Mouse (Mus musculus): ENCODE measurements around the gene Casq2. TPM values are rescaled to one million over a fixed set of nuclear protein-coding genes. Genes with fewer than 3 reads are reported as not detected.

Casq2 gene
- polyA plus RNA-seq, 1 experiment from 2014 or later, result 5.6 TPM

GRCm38 (mm10) chr3:102125546-102125945, 39.3 kb downstream of the Casq2 start:
- Histone ChIP-seq H3K4me3 (no peak overlapping the region), H3K36me3 (no peaks in the 10 kb centered on the region), H3K9me3 (no peaks in the 10 kb centered on the region), H3K27me3 (ENCODE audit: insufficient read depth, poor library complexity, severe bottlenecking) (no peaks in the 10 kb centered on the region), H3K27ac (no peak overlapping the region), H3K4me1 (peaks cover 6% of the 10 kb centered on the region)
- no peak for DNase-seq (ENCODE audit: low spot score)
- WGBS, result 64% methylated on average over 1 of the region's 1 CpGs

DNA sequence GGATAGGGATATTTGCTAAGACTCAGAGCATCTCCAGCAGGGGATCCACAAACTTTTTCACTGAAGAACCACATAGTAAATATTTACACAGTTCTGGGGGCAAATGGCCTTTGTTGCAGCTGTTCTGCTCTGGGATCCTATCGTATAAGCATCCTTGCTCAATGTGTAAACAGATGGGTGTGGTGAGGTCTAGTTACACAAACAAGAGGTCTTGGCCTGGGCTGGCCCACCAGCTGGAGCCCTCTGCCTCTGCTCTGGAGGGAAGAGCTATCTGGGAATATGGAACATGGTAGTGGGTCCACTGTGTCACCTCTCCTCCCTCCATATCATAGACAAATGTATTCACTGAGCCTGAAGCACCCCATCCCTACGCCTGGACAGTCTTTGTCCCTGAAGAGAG, 40.9 kb downstream of the Casq2 start:
- no peak for DNase-seq (ENCODE audit: low spot score)
- WGBS, result 76% methylated on average over 2 of the region's 2 CpGs

GRCm38 (mm10) chr3:102128242-102128641, 42.0 kb downstream of the Casq2 start:
- H3K4me1 ChIP-seq, result peaks cover 14% of the 10 kb centered on the region
- no peak overlapping the region for H3K4me3 ChIP-seq
- no peaks in the 10 kb centered on the region for H3K9me3 ChIP-seq
- H3K27me3 ChIP-seq (ENCODE audit: insufficient read depth, poor library complexity, severe bottlenecking), result no peaks in the 10 kb centered on the region
- H3K36me3 ChIP-seq, result no peaks in the 10 kb centered on the region
- WGBS, result 77% methylated on average over 2 of the region's 2 CpGs
- no peak overlapping the region for H3K27ac ChIP-seq
- DNase-seq (ENCODE audit: low spot score), result no peak

More for the DNA sequence above, 40.9 kb downstream of the Casq2 start:
- no peaks in the 10 kb centered on the region for H3K36me3 ChIP-seq
- no peaks in the 10 kb centered on the region for H3K27me3 ChIP-seq (ENCODE audit: insufficient read depth, poor library complexity, severe bottlenecking)
- peaks cover 14% of the 10 kb centered on the region for H3K4me1 ChIP-seq
- H3K27ac ChIP-seq, result no peak overlapping the region
- H3K4me3 ChIP-seq, result no peak overlapping the region
- no peaks in the 10 kb centered on the region for H3K9me3 ChIP-seq

GRCm38 (mm10) chr3:102130478-102130877, 44.3 kb downstream of the Casq2 start:
- 51% methylated on average over 6 of the region's 6 CpGs for WGBS
- Histone ChIP-seq H3K4me3 (no peak overlapping the region), H3K36me3 (no peaks in the 10 kb centered on the region), H3K4me1 (peaks cover 16% of the 10 kb centered on the region), H3K9me3 (no peaks in the 10 kb centered on the region), H3K27me3 (ENCODE audit: insufficient read depth, poor library complexity, severe bottlenecking) (no peaks in the 10 kb centered on the region), H3K27ac (no peak overlapping the region)
- no peak for DNase-seq (ENCODE audit: low spot score)

DNA sequence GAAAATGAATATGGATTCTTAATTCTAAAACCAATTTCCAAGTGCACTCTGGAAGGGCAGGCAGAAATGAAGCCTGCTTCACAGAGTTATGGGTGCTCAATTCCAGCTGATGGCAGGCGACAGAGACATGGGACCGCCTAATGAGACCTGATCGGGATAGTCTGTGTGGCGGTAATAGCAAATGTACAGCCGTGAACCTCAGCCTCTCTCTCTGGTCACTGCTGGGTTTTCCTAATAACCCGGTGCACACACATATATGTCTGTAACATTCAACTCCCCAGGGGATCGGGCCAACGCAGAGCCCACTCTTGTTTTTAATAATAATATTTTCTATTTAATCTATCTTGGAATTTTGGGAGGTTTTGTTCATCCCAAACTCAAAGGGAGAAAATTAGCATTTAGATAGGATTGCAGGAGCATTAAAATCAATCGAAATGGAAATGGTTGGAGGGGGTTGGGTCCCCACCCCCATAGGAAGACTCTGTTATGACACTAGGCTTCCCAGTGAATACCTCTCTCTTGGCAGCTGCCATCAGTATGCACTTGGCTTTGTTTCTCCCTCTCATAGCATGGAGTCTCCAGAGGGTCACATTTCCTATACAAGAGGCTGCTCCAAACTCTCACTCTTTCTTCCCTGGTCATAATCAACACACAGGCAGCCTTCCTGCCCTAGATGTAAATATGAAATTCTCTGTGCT, 45.6 kb downstream of the Casq2 start:
- no peak overlapping the region for H3K27ac ChIP-seq
- no peak overlapping the region for H3K4me3 ChIP-seq
- peaks cover 26% of the 10 kb centered on the region for H3K4me1 ChIP-seq
- 94% methylated on average over 9 of the region's 9 CpGs for WGBS
- H3K27me3 ChIP-seq (ENCODE audit: insufficient read depth, poor library complexity, severe bottlenecking), result no peaks in the 10 kb centered on the region
- no peaks in the 10 kb centered on the region for H3K9me3 ChIP-seq
- H3K36me3 ChIP-seq, result no peaks in the 10 kb centered on the region
- no peak for DNase-seq (ENCODE audit: low spot score)

DNA sequence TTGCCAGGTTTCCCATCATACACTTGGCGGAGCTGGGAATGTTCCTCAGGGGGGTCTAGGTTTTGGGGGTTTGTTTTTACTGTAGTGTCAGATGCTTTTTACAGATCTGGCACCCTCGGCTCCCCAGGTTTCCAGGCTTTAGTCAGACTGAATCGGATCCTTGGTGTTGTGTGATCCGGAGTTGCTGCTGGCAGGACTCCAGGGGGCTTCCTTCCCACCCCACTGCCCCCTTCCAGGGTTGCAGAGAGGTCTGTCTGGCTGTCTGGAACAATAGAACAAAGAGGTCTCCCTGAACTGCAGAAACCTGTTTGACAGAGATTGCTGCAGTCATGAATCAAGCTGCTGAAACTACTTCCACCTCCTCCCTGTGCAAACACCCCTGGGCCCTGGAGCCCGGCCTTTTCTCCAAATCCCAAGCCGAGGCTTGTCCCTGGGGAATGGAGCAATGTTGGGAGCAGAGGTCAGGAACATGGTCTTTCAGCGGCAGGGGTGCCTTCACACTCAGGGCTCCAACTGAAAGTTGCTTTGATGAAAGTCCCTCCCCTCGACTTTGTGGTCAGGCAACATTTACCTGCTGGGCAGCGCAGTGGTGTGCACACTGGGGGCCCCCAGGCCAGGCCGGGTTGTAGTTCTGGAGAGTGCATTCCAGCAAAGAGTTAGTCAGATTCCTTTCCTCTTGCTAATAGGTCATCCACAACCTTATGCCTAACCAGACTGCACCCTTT, 49.3 kb downstream of the Casq2 start:
- H3K9me3 ChIP-seq, result no peaks in the 10 kb centered on the region
- DNase-seq (ENCODE audit: low spot score), result no peak
- H3K27me3 ChIP-seq (ENCODE audit: insufficient read depth, poor library complexity, severe bottlenecking), result peaks cover 6% of the 10 kb centered on the region; the same call in 1 of the 2 replicates
- no peaks in the 10 kb centered on the region for H3K36me3 ChIP-seq
- 22% methylated on average over 10 of the region's 10 CpGs for WGBS
- no peak overlapping the region for H3K4me3 ChIP-seq
- peaks cover 27% of the 10 kb centered on the region for H3K4me1 ChIP-seq
- peak overlapping the region; percentile 48; the same call in 1 of the 2 replicates for H3K27ac ChIP-seq

- DNase-seq (ENCODE audit: low spot score), result no peak
- H3K4me3 ChIP-seq, result no peak overlapping the region
- H3K36me3 ChIP-seq, result no peaks in the 10 kb centered on the region
- peaks cover 19% of the 10 kb centered on the region for H3K4me1 ChIP-seq
- H3K9me3 ChIP-seq, result no peaks in the 10 kb centered on the region
- H3K27ac ChIP-seq, result peak overlapping the region; percentile 48; the same call in 1 of the 2 replicates
- 81% methylated on average over 10 of the region's 10 CpGs for WGBS
- H3K27me3 ChIP-seq (ENCODE audit: insufficient read depth, poor library complexity, severe bottlenecking), result peaks cover 6% of the 10 kb centered on the region; the same call in 1 of the 2 replicates
Measured at GRCm38 (mm10) chr3:102137158-102137557, 50.9 kb downstream of the Casq2 start.

GRCm38 (mm10) chr3:102138899-102139298, 52.7 kb downstream of the Casq2 start:
- H3K9me3 ChIP-seq, result no peaks in the 10 kb centered on the region
- H3K27ac ChIP-seq, result no peak overlapping the region
- H3K27me3 ChIP-seq (ENCODE audit: insufficient read depth, poor library complexity, severe bottlenecking), result peaks cover 6% of the 10 kb centered on the region; the same call in 1 of the 2 replicates
- 91% methylated on average over 6 of the region's 6 CpGs for WGBS
- no peak for DNase-seq (ENCODE audit: low spot score)
- H3K4me1 ChIP-seq, result peaks cover 25% of the 10 kb centered on the region
- H3K4me3 ChIP-seq, result no peak overlapping the region
- H3K36me3 ChIP-seq, result no peaks in the 10 kb centered on the region

DNA sequence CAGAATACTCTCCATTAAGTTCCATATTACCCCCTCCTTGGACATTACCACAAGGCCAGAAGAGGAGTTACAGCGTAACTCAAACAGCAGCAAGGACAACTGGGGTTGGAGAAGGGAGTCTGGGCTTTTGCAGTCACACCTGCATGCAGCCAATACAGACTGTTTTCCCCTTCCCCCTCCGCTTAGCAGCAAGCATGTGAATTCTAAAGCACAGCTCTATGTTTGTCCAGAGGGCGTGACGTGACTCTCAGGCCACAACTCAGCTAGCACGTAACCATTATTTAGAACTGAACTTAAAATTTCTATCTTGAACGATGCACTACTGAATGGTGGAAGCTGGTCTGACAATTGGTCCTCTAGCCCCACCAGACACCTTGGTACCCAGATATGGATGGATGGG, 54.4 kb downstream of the Casq2 start:
- H3K9me3 ChIP-seq, result no peaks in the 10 kb centered on the region
- peaks cover 6% of the 10 kb centered on the region; the same call in 1 of the 2 replicates for H3K27me3 ChIP-seq (ENCODE audit: insufficient read depth, poor library complexity, severe bottlenecking)
- H3K27ac ChIP-seq, result no peak overlapping the region
- H3K4me1 ChIP-seq, result peaks cover 33% of the 10 kb centered on the region
- H3K4me3 ChIP-seq, result no peak overlapping the region
- no peaks in the 10 kb centered on the region for H3K36me3 ChIP-seq
- DNase-seq (ENCODE audit: low spot score), result no peak
- 89% methylated on average over 6 of the region's 6 CpGs for WGBS

DNA sequence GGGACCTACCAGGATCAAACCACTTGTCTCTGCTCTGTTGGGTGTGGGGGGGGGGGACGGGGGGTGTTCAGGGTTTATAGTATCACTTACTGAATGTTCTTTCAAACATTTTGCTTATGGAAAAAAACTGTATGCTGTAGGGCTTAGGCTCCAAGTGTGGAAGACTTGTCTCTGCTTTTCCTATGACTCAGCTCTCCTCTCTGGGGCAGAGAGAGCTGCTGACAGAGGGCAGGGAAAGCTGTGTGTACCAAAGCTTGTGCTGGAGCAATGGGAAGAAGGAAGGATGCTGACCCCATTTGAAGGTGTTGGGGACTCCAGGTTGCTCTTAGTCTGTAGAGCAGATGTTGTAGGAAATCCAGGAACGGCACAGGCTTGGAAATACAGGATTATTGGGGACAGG, 55.2 kb downstream of the Casq2 start:
- no peaks in the 10 kb centered on the region for H3K36me3 ChIP-seq
- H3K4me1 ChIP-seq, result peaks cover 31% of the 10 kb centered on the region
- peaks cover 6% of the 10 kb centered on the region; the same call in 1 of the 2 replicates for H3K27me3 ChIP-seq (ENCODE audit: insufficient read depth, poor library complexity, severe bottlenecking)
- 77% methylated on average over 2 of the region's 2 CpGs for WGBS
- H3K9me3 ChIP-seq, result no peaks in the 10 kb centered on the region
- H3K27ac ChIP-seq, result no peak overlapping the region
- no peak for DNase-seq (ENCODE audit: low spot score)
- H3K4me3 ChIP-seq, result no peak overlapping the region

- Histone ChIP-seq H3K9me3 (no peaks in the 10 kb centered on the region), H3K4me1 (peaks cover 31% of the 10 kb centered on the region), H3K4me3 (no peak overlapping the region), H3K27me3 (ENCODE audit: insufficient read depth, poor library complexity, severe bottlenecking) (peaks cover 6% of the 10 kb centered on the region; the same call in 1 of the 2 replicates), H3K36me3 (no peaks in the 10 kb centered on the region), H3K27ac (no peak overlapping the region)
- WGBS, result 86% methylated on average over 6 of the region's 6 CpGs
- no peak for DNase-seq (ENCODE audit: low spot score)
Measured at GRCm38 (mm10) chr3:102141893-102142292, 55.7 kb downstream of the Casq2 start.

DNA sequence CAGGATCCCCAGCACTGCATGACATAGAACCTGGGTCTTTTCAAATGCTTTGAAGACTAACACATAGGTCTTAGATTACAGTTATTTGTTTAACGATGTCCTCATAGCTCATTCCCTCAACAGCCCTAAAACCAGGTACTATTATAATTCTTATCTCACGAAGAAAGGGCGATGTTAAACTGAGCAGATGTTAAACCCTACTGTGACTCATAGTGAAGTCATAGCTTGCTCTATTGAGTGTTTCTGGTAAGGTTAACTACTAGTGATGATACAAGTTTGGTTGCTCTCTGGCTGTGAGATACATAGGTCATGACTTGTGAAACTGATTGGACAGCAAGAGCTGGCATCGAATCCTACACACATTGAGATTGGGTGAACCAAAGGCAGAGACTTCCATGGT, 56.7 kb downstream of the Casq2 start:
- WGBS, result 84% methylated on average over 4 of the region's 4 CpGs
- no peak for DNase-seq (ENCODE audit: low spot score)
- H3K27ac ChIP-seq, result 0 out of 2 replicates have a peak overlapping the region, but pooled peaks have one; percentile 1
- peaks cover 37% of the 10 kb centered on the region for H3K4me1 ChIP-seq
- no peaks in the 10 kb centered on the region for H3K36me3 ChIP-seq
- H3K4me3 ChIP-seq, result no peak overlapping the region
- no peaks in the 10 kb centered on the region for H3K9me3 ChIP-seq
- H3K27me3 ChIP-seq (ENCODE audit: insufficient read depth, poor library complexity, severe bottlenecking), result peaks cover 6% of the 10 kb centered on the region; the same call in 1 of the 2 replicates

- DNase-seq (ENCODE audit: low spot score), result no peak
- Histone ChIP-seq H3K4me1 (peaks cover 43% of the 10 kb centered on the region), H3K27me3 (ENCODE audit: insufficient read depth, poor library complexity, severe bottlenecking) (peaks cover 6% of the 10 kb centered on the region; the same call in 1 of the 2 replicates), H3K4me3 (no peak overlapping the region), H3K9me3 (no peaks in the 10 kb centered on the region), H3K36me3 (no peaks in the 10 kb centered on the region), H3K27ac (peak overlapping the region; percentile 52; the same call in 1 of the 2 replicates)
- 47% methylated on average over 3 of the region's 3 CpGs for WGBS
Measured at GRCm38 (mm10) chr3:102143536-102143935, 57.3 kb downstream of the Casq2 start.

All from heart, embryonic 10.5 days (tissue).